Mouse (Mus musculus) left cerebral cortex, adult 2 months (tissue): ENCODE measurements around the gene Efna2. TPM values are rescaled to one million over a fixed set of nuclear protein-coding genes. Genes with fewer than 3 reads are reported as not detected.
A peak's percentile ranks its signal among the peaks of the same experiment; 100 is the strongest.

Source experiments
- DNase-seq, 2 experiments: peaks; one replicate each; pipeline ENCODE4 v3.0.0; 2021 to 2022; ENCODE audit warnings: low spot score in 2 of 2, mixed read lengths in 1 of 2; ENCODE audit errors: extremely low spot score in 1 of 2
- H3K27ac ChIP-seq: fragments of 200-600 bp; 2 replicates; pipeline ENCODE4 v1.8.1; 2022
- H3K4me3 ChIP-seq: fragments of 200-600 bp; 2 replicates; pipeline ENCODE4 v1.8.1; 2022
- CTCF ChIP-seq: fragments of 200-600 bp; IDR thresholded peaks from 2 replicates; pipeline ENCODE4 v1.8.1; 2022; ENCODE audit warnings: antibody characterized with exemption, mild to moderate bottlenecking, moderate library complexity
- intact Hi-C: fragments of 180-260 bp; cut with DNase I; formaldehyde crosslinking; loops from one replicate; pipeline ENCODE4 v1.15.1; 2025
- total RNA-seq, 2 experiments: library from RNA; stranded (reverse); gene quantifications; 2 replicates each; pipeline ENCODE4 v1.2.3; 2021

The Efna2 gene
- total RNA-seq, 2 experiments from 2014 or later = 6.8 to 7.2 TPM

GRCm38 (mm10) chr10:80150226-80151210 is 28.8 kb upstream of the Efna2 start:
- intact Hi-C loops = no loop called here
- H3K27ac ChIP-seq = peak overlapping the region; percentile 97
- H3K4me3 ChIP-seq = peak overlapping the region; percentile 95
- no peak for TF ChIP-seq CTCF
- peak; percentile 60 for DNase-seq

GRCm38 (mm10) chr10:80151211-80152034 is 27.9 kb upstream of the Efna2 start:
- H3K4me3 ChIP-seq = peak overlapping the region; percentile 95
- DNase-seq = peak in 1 of 2 experiments; percentile 72
- intact Hi-C loops = no loop called here
- peak overlapping the region; percentile 97 for H3K27ac ChIP-seq
- no peak for TF ChIP-seq CTCF

- DNase-seq = peak in 1 of 2 experiments; percentile 28
- intact Hi-C loops = no loop called here
- Histone ChIP-seq H3K27ac (peak overlapping the region; percentile 97), H3K4me3 (peak overlapping the region; percentile 95)
- no peak for TF ChIP-seq CTCF
Observed at GRCm38 (mm10) chr10:80152071-80152872, 27.0 kb upstream of the Efna2 start.

GRCm38 (mm10) chr10:80152873-80153260 is 26.4 kb upstream of the Efna2 start:
- intact Hi-C loops = no loop called here
- DNase-seq = no peak
- Histone ChIP-seq H3K27ac (peak overlapping the region; percentile 97), H3K4me3 (peak overlapping the region; percentile 95)
- no peak for TF ChIP-seq CTCF

GRCm38 (mm10) chr10:80153713-80154112 is 25.6 kb upstream of the Efna2 start:
- no peak for TF ChIP-seq CTCF
- intact Hi-C loops = no loop called here
- DNase-seq = no peak
- peak overlapping the region; percentile 95; the same call in 1 of the 2 replicates for H3K4me3 ChIP-seq
- H3K27ac ChIP-seq = peak overlapping the region; percentile 97

GRCm38 (mm10) chr10:80154384-80154783 is 24.9 kb upstream of the Efna2 start:
- intact Hi-C loops = no loop called here
- DNase-seq = no peak
- Histone ChIP-seq H3K27ac (peak overlapping the region; percentile 97; the same call in 1 of the 2 replicates), H3K4me3 (no peak overlapping the region)
- TF ChIP-seq CTCF = no peak

GRCm38 (mm10) chr10:80155277-80155676 is 24.0 kb upstream of the Efna2 start:
- H3K27ac ChIP-seq = peak overlapping the region; percentile 97; the same call in 1 of the 2 replicates
- intact Hi-C loops = no loop called here
- no peak for TF ChIP-seq CTCF
- no peak overlapping the region for H3K4me3 ChIP-seq
- no peak for DNase-seq

GRCm38 (mm10) chr10:80156002-80156751 is 23.1 kb upstream of the Efna2 start:
- DNase-seq = no peak
- TF ChIP-seq CTCF = no peak
- intact Hi-C loops = no loop called here
- Histone ChIP-seq H3K27ac (peak overlapping the region; percentile 97), H3K4me3 (no peak overlapping the region; the same call in 1 of the 2 replicates)

GRCm38 (mm10) chr10:80156752-80157053 is 22.6 kb upstream of the Efna2 start:
- Histone ChIP-seq H3K27ac (peak overlapping the region; percentile 97), H3K4me3 (no peak overlapping the region; the same call in 1 of the 2 replicates)
- TF ChIP-seq CTCF = no peak
- intact Hi-C loops = no loop called here
- no peak for DNase-seq

GRCm38 (mm10) chr10:80157141-80157929 is 21.9 kb upstream of the Efna2 start:
- H3K27ac ChIP-seq = peak overlapping the region; percentile 97
- no peak for TF ChIP-seq CTCF
- no peak for DNase-seq
- H3K4me3 ChIP-seq = no peak overlapping the region
- intact Hi-C loops = no loop called here
